Mouse (Mus musculus) cortical plate, adult 2 months (tissue): ENCODE results near the gene Tmem132b.

Source experiments
- CTCF ChIP-seq: fragments of 200-500 bp; IDR thresholded peaks from 2 replicates; pipeline ENCODE4 v1.5.1; 2011; ENCODE audit warnings: mild to moderate bottlenecking, control low read depth, low read length; ENCODE audit not compliant: insufficient read depth; ENCODE audit errors: extremely low read depth
- POLR2A ChIP-seq: fragments of 200-500 bp; IDR thresholded peaks from 2 replicates; pipeline ENCODE4 v1.6.1; 2011; ENCODE audit warnings: mild to moderate bottlenecking, low read length, control low read depth; ENCODE audit not compliant: insufficient read depth; ENCODE audit errors: extremely low read depth

- TF ChIP-seq CTCF: peak; percentile 54
- no peak for TF ChIP-seq POLR2A
Measured at GRCm38 (mm10) chr5:125800025-125800424, 268.5 kb downstream of the Tmem132b start.
